Mouse (Mus musculus) embryonic facial prominence, embryonic 14.5 days (tissue): ENCODE results near the gene Slc4a10. TPM values are rescaled to one million over a fixed set of nuclear protein-coding genes. Genes with fewer than 3 reads are reported as not detected.

Experiments used
- ATAC-seq: fragments of 200-750 bp; cut with Nextera tagmentation; 2 replicates; pipeline ENCODE4 v1.8.0; 2017; ENCODE audit warnings: low read depth, moderate number of reproducible peaks, moderate TSS enrichment
- DNase-seq: peaks from one replicate; pipeline ENCODE4 v3.0.0-alpha.2; 2015; ENCODE audit warnings: low spot score
- H3K27ac ChIP-seq: fragments of 300-500 bp; sonication (generic); replicated peaks from 2 replicates; pipeline ENCODE4 v1.5.1; 2014; ENCODE audit warnings: low read depth, mild to moderate bottlenecking, low read length, moderate library complexity
- H3K27me3 ChIP-seq: fragments of 300-500 bp; sonication (generic); replicated peaks from 2 replicates; pipeline ENCODE4 v1.6.1; 2014; ENCODE audit warnings: low read length; ENCODE audit not compliant: control insufficient read depth, insufficient read depth
- H3K36me3 ChIP-seq: fragments of 300-500 bp; sonication (generic); 2 replicates; pipeline ENCODE4 v1.6.1; 2014; ENCODE audit warnings: low read length, mixed read lengths; ENCODE audit not compliant: control insufficient read depth, insufficient read depth
- H3K4me1 ChIP-seq: fragments of 300-500 bp; sonication (generic); 2 replicates; pipeline ENCODE4 v1.6.1; 2014; ENCODE audit warnings: antibody characterized with exemption, low read length; ENCODE audit not compliant: control insufficient read depth, insufficient read depth
- H3K4me2 ChIP-seq: fragments of 300-500 bp; sonication (generic); 2 replicates; pipeline ENCODE4 v1.6.1; 2014; ENCODE audit warnings: low read depth, mild to moderate bottlenecking, low read length, moderate library complexity, mixed read lengths
- H3K4me3 ChIP-seq: fragments of 300-500 bp; sonication (generic); 2 replicates; pipeline ENCODE4 v1.5.1; 2014; ENCODE audit warnings: low read depth, mild to moderate bottlenecking, low read length
- H3K9ac ChIP-seq: fragments of 300-500 bp; sonication (generic); 2 replicates; pipeline ENCODE4 v1.6.1; 2014; ENCODE audit warnings: low read depth, mild to moderate bottlenecking, low read length, moderate library complexity, mixed read lengths
- H3K9me3 ChIP-seq: fragments of 300-500 bp; sonication (generic); 2 replicates; pipeline ENCODE4 v1.6.1; 2016; ENCODE audit warnings: low read length; ENCODE audit not compliant: control insufficient read depth
- WGBS: fragments of 180-500 bp; shearing (Covaris S2); extraction: QIAGEN DNeasy Blood & Tissue Kit; methylation state at CpG from one replicate; pipeline ENCODE4 v1.1.7; 2014; 5-methylcytosine and 5-hydroxymethylcytosine counted together
- polyA plus RNA-seq: library from polyadenylated mRNA; unstranded; fragments of >200 nt; fragmentation: Nextera tagmentation; extraction: Ambion mirVana; gene quantifications from 2 replicates; pipeline ENCODE4 v1.2.1, GENCODE M21; 2014

Gene Slc4a10
- polyA plus RNA-seq, 1 experiment from 2014 or later: 1.7 TPM

DNA sequence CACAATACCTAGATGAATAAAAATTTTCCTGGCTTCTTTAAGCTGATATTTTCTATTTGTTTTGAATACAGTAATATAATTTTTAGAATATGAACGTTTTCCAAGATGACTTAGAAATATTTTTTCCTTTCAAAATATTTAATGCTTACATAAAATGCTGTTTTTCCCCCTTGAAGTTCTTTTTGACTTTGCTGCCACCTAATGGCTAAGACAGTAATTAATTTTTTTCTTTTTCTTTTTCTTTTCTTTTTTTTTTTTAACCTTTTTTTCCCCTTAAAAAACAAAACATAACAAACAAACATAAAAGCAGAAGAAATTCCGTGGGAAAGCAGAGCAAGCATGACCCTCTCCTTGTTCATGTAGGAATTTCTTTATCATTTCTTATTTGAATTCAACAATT, 239.6 kb downstream of the Slc4a10 start:
- no peak overlapping the region for H3K4me2 ChIP-seq
- H3K9ac ChIP-seq: no peak overlapping the region
- H3K27ac ChIP-seq: no peak overlapping the region
- no peak overlapping the region for H3K4me3 ChIP-seq
- H3K36me3 ChIP-seq: no peaks in the 10 kb centered on the region
- no peaks in the 10 kb centered on the region for H3K9me3 ChIP-seq
- H3K4me1 ChIP-seq: no peaks in the 10 kb centered on the region
- WGBS: 2% methylated on average over 2 of the region's 2 CpGs
- no peak for ATAC-seq
- no peak for DNase-seq
- H3K27me3 ChIP-seq: no peaks in the 10 kb centered on the region

DNA sequence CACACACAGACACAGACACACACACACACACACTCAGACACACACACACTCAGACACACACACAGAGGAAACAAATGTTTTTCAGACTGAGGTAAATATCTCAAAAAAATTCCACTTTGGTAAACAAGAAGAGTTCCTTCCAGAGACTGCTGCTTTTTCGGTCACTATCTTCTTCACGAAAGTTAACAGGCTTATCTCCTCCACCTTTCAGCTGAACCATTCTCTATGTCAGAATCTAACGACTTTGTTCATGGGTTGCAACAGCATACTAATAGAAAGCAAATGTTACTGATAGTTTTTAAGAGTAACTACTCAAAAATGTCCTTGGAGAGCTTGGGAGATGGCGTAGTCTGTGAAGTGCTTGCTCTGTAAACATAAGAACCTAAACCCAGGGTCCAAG, 241.3 kb downstream of the Slc4a10 start:
- H3K36me3 ChIP-seq: no peaks in the 10 kb centered on the region
- H3K27ac ChIP-seq: no peak overlapping the region
- DNase-seq (no peak), ATAC-seq (no peak)
- no peaks in the 10 kb centered on the region for H3K9me3 ChIP-seq
- no peak overlapping the region for H3K9ac ChIP-seq
- H3K27me3 ChIP-seq: no peaks in the 10 kb centered on the region
- WGBS: 59% methylated on average over 4 of the region's 4 CpGs
- H3K4me2 ChIP-seq: no peak overlapping the region
- no peaks in the 10 kb centered on the region for H3K4me1 ChIP-seq
- no peak overlapping the region for H3K4me3 ChIP-seq

DNA sequence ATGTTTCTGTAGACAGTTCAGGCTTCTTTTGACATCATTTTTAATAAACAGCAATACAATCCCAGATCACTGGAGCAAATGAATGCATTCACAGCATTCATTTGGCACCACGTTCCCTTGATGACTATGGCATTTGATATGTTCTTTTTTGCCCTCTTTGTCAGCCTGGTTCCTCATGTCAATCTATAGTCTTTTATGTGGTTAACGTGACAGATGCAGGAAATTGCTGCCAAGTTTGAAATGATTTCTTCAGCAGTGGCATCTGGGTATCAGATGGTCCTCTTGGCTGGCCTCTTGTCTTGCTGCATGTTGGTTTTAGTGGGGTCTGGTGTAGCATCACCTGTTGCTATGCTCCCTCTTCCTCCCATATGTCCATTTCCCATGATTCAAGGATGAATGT, 247.6 kb downstream of the Slc4a10 start:
- Histone ChIP-seq H3K36me3 (no peaks in the 10 kb centered on the region), H3K9me3 (no peaks in the 10 kb centered on the region), H3K4me1 (no peaks in the 10 kb centered on the region), H3K4me3 (no peak overlapping the region), H3K4me2 (no peak overlapping the region), H3K27me3 (no peaks in the 10 kb centered on the region), H3K9ac (no peak overlapping the region), H3K27ac (no peak overlapping the region)
- peak; percentile 45 for DNase-seq
- WGBS: 29% methylated on average over 2 of the region's 2 CpGs
- ATAC-seq: 0 out of 2 replicates have a peak, but pooled peaks have one; percentile 18

DNA sequence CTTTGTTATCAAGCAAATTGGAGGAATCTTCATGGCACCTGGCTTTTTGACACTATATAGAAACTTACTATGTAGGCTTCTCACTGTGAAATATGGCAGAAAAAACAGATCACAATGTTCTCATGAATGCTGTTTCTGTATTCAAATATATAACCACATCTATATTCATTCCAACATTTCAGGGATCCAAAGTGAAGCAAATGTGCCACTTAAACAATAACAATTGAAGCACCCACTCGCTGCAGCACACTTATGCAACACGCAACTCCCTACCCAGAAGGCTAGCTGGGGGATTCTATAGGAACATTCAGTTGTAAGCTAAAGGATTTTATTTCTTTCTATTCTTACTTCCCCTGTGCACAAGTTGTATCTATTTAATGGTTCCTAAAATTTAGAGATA, 255.5 kb downstream of the Slc4a10 start:
- H3K36me3 ChIP-seq: no peaks in the 10 kb centered on the region
- no peak overlapping the region for H3K27ac ChIP-seq
- WGBS: 92% methylated on average over 2 of the region's 2 CpGs
- DNase-seq (no peak), ATAC-seq (no peak)
- no peaks in the 10 kb centered on the region for H3K4me1 ChIP-seq
- no peak overlapping the region for H3K9ac ChIP-seq
- no peak overlapping the region for H3K4me3 ChIP-seq
- H3K4me2 ChIP-seq: no peak overlapping the region
- H3K9me3 ChIP-seq: no peaks in the 10 kb centered on the region
- no peaks in the 10 kb centered on the region for H3K27me3 ChIP-seq

DNA sequence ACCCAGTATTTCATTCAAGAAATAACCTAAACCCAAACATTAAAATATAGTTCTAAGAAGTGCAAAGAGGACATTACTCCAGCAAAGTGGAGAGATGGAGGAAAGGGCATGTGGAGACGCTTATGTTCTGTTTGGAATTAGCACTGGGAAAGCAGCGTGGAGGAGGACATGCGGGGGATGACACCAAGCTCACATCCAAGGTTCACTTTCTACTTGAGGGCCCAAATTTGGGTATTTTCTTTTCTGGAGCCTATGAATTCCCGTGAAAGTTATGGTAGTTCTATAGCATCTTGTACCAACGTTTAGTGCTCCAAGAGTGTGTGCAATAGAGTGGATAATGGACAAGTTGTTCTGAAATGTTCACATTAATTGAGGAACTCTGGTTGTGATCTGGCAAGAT, 260.7 kb downstream of the Slc4a10 start:
- Histone ChIP-seq H3K4me2 (no peak overlapping the region), H3K36me3 (no peaks in the 10 kb centered on the region), H3K4me3 (no peak overlapping the region), H3K27me3 (no peaks in the 10 kb centered on the region), H3K9me3 (no peaks in the 10 kb centered on the region), H3K27ac (no peak overlapping the region), H3K4me1 (no peaks in the 10 kb centered on the region), H3K9ac (no peak overlapping the region)
- 86% methylated on average over 5 of the region's 5 CpGs for WGBS
- ATAC-seq (no peak), DNase-seq (no peak)

GRCm38 (mm10) chr2:62307477-62307876, 261.2 kb downstream of the Slc4a10 start:
- ATAC-seq (no peak), DNase-seq (no peak)
- no peaks in the 10 kb centered on the region for H3K4me1 ChIP-seq
- no peaks in the 10 kb centered on the region for H3K9me3 ChIP-seq
- H3K9ac ChIP-seq: no peak overlapping the region
- H3K27me3 ChIP-seq: no peaks in the 10 kb centered on the region
- no peak overlapping the region for H3K4me2 ChIP-seq
- 75% methylated on average over 2 of the region's 2 CpGs for WGBS
- no peak overlapping the region for H3K27ac ChIP-seq
- no peaks in the 10 kb centered on the region for H3K36me3 ChIP-seq
- H3K4me3 ChIP-seq: no peak overlapping the region

DNA sequence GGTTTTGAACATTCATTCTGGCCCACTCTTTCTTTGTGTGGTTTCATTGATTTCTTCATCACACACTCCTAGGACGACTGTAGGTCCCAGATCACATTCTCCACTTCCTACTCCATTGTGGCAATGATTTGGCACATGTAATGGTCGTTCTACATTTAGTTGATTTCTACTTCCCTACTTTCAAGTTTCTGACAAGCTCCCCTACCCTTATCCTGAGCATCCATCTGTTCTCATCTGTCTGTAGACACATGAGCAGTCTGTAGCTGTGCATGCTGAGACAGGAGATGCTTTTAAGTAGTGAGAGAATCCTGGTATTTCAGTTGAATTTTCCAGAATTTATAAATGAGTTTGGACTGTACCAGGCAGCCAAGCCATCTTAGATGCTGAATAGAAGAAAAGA, 270.7 kb downstream of the Slc4a10 start:
- Histone ChIP-seq H3K4me3 (no peak overlapping the region), H3K9me3 (no peaks in the 10 kb centered on the region), H3K9ac (no peak overlapping the region), H3K4me1 (no peaks in the 10 kb centered on the region), H3K36me3 (no peaks in the 10 kb centered on the region), H3K27ac (no peak overlapping the region), H3K27me3 (no peaks in the 10 kb centered on the region), H3K4me2 (no peak overlapping the region)
- DNase-seq (no peak), ATAC-seq (no peak)
- 72% methylated on average over 2 of the region's 2 CpGs for WGBS

DNA sequence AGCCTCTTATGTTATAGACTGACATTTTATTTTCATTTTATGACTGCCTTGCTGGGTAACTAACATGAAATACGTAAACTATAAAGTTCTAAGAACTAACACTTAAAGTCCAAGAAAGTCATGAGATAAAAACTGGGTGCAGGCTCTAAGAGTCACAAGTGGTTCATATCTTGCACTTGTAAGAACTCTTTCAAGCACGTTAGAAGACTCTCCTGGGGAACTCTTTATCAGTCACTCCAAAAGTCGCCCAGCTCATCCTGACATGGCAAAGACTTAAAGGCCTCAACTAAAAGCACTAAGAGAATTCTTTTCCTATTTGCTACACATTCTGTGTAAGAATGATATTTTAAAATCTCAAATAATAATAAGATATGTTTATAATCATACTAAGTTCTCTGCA, 273.2 kb downstream of the Slc4a10 start:
- Histone ChIP-seq H3K4me3 (no peak overlapping the region), H3K9me3 (no peaks in the 10 kb centered on the region), H3K9ac (no peak overlapping the region), H3K27ac (no peak overlapping the region), H3K4me1 (no peaks in the 10 kb centered on the region), H3K27me3 (no peaks in the 10 kb centered on the region), H3K36me3 (no peaks in the 10 kb centered on the region), H3K4me2 (no peak overlapping the region)
- DNase-seq (no peak), ATAC-seq (no peak)
- 82% methylated on average over 3 of the region's 3 CpGs for whole genome bisulfite sequencing

DNA sequence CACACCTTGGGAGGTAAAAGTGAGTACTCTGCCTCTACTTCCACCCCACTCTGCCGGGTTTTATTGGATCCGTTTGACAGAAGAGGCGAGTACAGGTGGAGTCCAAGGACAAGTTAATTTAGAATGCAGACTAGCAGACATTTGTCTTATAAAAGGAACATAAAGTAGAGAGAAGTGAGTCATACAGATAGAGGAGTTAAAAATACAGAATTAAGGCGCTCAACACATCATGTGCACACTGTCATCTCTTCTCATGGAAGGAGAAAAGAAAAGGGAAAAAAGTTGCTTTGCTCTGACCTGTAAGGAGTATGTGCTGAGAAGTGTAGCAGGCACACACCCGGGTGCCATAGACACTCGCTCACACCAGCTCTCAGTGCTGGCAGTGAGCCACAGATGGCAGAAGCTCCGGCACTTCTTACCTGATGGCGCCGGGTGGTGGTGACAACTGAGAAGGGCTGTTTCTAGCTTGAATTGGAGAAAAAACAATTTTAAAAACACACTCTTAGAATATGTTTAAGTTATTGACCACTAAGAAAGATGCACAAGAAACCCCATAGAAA, 276.9 kb downstream of the Slc4a10 start:
- Histone ChIP-seq H3K4me3 (no peak overlapping the region), H3K27ac (no peak overlapping the region), H3K4me1 (no peaks in the 10 kb centered on the region), H3K4me2 (no peak overlapping the region), H3K9me3 (no peaks in the 10 kb centered on the region), H3K27me3 (no peaks in the 10 kb centered on the region), H3K36me3 (no peaks in the 10 kb centered on the region), H3K9ac (no peak overlapping the region)
- 86% methylated on average over 9 of the region's 9 CpGs for WGBS
- DNase-seq (no peak), ATAC-seq (no peak)
